Mouse (Mus musculus) embryo, embryonic 11.5 days (tissue): ENCODE data around the gene Vmn2r4.
"Not testable (repeated sequence)": the region's sequence is repeated elsewhere in the genome, so short reads cannot be mapped to it uniquely, and the experiment has no call there.

Source experiments
- DNase-seq: peaks from one replicate; pipeline ENCODE4 v3.0.0-alpha.2; 2012; ENCODE audit warnings: low read depth, low spot score

Vmn2r4 gene

GRCm38 (mm10) chr3:64415268-64415667 is at the start of gene Vmn2r4:
TSS of gene Vmn2r4 (minus strand) at chr3:64415368.
- DNase-seq = not testable (repeated sequence)

- not testable (repeated sequence) for DNase-seq
These were observed 19.1 kb upstream of the Vmn2r4 start for GRCm38 (mm10) chr3:64434261-64434660.

GRCm38 (mm10) chr3:64428117-64428798 is 13.1 kb upstream of the Vmn2r4 start:
- DNase-seq = not testable (repeated sequence)

- not testable (repeated sequence) for DNase-seq
These were observed 7.0 kb upstream of the Vmn2r4 start for GRCm38 (mm10) chr3:64422141-64422540.

- DNase-seq = not testable (repeated sequence)
These were observed 2.3 kb upstream of the Vmn2r4 start for GRCm38 (mm10) chr3:64417477-64417876.

- not testable (repeated sequence) for DNase-seq
These were observed 915 bp downstream of the Vmn2r4 start for GRCm38 (mm10) chr3:64414253-64414652.

GRCm38 (mm10) chr3:64359286-64360035 is 55.7 kb downstream of the Vmn2r4 start:
- no peak for DNase-seq
